Mouse (Mus musculus) forebrain, embryonic 10.5 days (tissue): Measurements from ENCODE around the gene Nme3. TPM values are rescaled to one million over a fixed set of nuclear protein-coding genes. Genes with fewer than 3 reads are reported as not detected.
A peak's percentile ranks its signal among the peaks of the same experiment; 100 is the strongest.
"Not testable (repeated sequence)": the region's sequence is repeated elsewhere in the genome, so short reads cannot be mapped to it uniquely, and the experiment has no call there.

Source experiments
- DNase-seq: peaks from one replicate; pipeline ENCODE4 v3.0.0-alpha.2; 2017; ENCODE audit warnings: low spot score; ENCODE audit errors: extremely low spot score
- H3K27ac ChIP-seq: fragments of 300-500 bp; sonication (generic); 2 replicates; pipeline ENCODE4 v1.5.1; 2016; ENCODE audit warnings: mild to moderate bottlenecking
- H3K27me3 ChIP-seq: fragments of 300-500 bp; sonication (generic); 2 replicates; pipeline ENCODE4 v1.6.1; 2016; ENCODE audit warnings: mild to moderate bottlenecking; ENCODE audit not compliant: poor library complexity, severe bottlenecking
- H3K36me3 ChIP-seq: fragments of 300-500 bp; sonication (generic); replicated peaks from 2 replicates; pipeline ENCODE4 v1.6.1; 2016; ENCODE audit warnings: mild to moderate bottlenecking, moderate library complexity
- H3K4me1 ChIP-seq: fragments of 300-500 bp; sonication (generic); 2 replicates; pipeline ENCODE4 v1.6.1; 2016
- H3K4me3 ChIP-seq: fragments of 300-500 bp; sonication (generic); 2 replicates; pipeline ENCODE4 v1.5.1; 2016; ENCODE audit warnings: mild to moderate bottlenecking, moderate library complexity
- H3K9me3 ChIP-seq: fragments of 300-500 bp; sonication (generic); 2 replicates; pipeline ENCODE4 v1.6.1; 2016; ENCODE audit warnings: mild to moderate bottlenecking, moderate library complexity
- WGBS: fragments of 180-500 bp; shearing (Covaris S2); methylation state at CpG from one replicate; pipeline ENCODE4 v1.1.7; 2016; 5-methylcytosine and 5-hydroxymethylcytosine counted together
- polyA plus RNA-seq: library from polyadenylated mRNA; unstranded; fragments of >200 nt; fragmentation: Nextera tagmentation; extraction: Ambion mirVana; gene quantifications from 2 replicates; pipeline ENCODE4 v1.2.1, GENCODE M21; 2016

Nme3 gene
- polyA plus RNA-seq, 1 experiment from 2014 or later, result 50.1 TPM

DNA sequence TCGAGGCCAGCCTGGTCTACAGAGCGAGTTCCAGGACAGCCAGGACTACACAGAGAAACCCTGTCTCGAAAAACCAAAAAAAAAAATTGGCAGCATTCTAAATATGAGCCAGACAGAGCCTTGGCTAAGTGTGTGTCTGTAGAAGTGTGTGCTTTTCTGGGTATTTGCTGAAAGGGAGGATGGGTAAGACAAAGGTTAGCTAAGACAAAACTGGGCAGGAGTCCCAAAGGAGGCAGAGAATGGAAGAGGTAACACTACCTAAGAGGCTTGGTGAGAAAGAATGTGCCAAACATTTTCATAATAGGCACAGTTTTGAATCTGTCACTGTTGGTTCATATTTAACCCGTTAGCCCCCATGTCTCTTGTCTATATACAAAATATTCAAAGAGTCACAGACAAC, 36.1 kb downstream of the Nme3 start:
- peaks cover 44% of the 10 kb centered on the region for H3K36me3 ChIP-seq
- H3K27ac ChIP-seq, result no peak overlapping the region
- H3K27me3 ChIP-seq, result no peaks in the 10 kb centered on the region
- no peaks in the 10 kb centered on the region for H3K9me3 ChIP-seq
- H3K4me1 ChIP-seq, result peaks cover 21% of the 10 kb centered on the region
- H3K4me3 ChIP-seq, result no peak overlapping the region
- 92% methylated on average over 4 of the region's 4 CpGs for WGBS
- DNase-seq, result no peak

DNA sequence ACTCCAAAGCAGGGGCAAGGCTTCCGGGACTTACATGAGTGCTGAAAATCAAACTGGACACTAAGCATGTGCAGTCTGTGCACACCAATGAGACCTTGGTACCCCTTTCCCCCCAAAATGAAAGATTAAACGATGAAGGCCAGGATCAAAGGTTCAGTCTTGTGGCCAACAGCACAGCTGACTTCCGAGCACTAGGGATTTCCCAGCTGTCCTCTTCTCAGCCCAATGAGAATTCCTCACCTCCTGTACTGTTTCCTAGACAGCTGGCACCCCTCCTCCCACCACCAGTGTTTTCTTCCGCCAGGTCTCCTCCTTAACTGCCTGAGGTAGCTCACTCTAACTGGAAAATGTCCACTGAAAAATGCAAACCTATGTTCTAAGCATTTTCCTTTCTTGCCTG, 36.9 kb downstream of the Nme3 start:
- no peak overlapping the region for H3K4me3 ChIP-seq
- H3K4me1 ChIP-seq, result peaks cover 21% of the 10 kb centered on the region
- WGBS, result 89% methylated on average over 4 of the region's 4 CpGs
- no peak overlapping the region for H3K27ac ChIP-seq
- H3K27me3 ChIP-seq, result no peaks in the 10 kb centered on the region
- H3K36me3 ChIP-seq, result peaks cover 38% of the 10 kb centered on the region
- H3K9me3 ChIP-seq, result no peaks in the 10 kb centered on the region
- no peak for DNase-seq

DNA sequence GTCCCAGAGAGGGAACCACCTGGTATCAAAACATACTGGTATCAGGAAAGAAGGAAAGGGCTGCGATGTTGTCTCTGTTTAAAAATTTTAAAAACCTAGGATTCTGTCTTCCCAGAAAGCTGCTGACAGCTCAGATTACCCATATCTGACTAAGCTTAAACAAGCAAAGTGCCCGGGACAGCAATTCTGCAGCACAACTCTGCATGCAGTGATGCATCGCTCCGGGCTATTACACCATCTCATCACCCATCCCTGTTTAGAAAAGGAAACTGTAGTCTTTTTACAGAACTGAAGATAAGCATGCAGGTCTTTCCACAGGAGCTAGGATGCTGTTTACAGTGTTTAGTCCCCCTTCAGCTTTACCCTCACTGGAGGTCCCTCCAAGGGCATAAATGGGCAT, 38.6 kb downstream of the Nme3 start:
- no peak for DNase-seq
- H3K36me3 ChIP-seq, result peaks cover 26% of the 10 kb centered on the region
- 91% methylated on average over 4 of the region's 4 CpGs for WGBS
- H3K27me3 ChIP-seq, result no peaks in the 10 kb centered on the region
- H3K9me3 ChIP-seq, result no peaks in the 10 kb centered on the region
- H3K4me1 ChIP-seq, result peaks cover 21% of the 10 kb centered on the region
- H3K27ac ChIP-seq, result no peak overlapping the region
- H3K4me3 ChIP-seq, result peak overlapping the region; percentile 96

DNA sequence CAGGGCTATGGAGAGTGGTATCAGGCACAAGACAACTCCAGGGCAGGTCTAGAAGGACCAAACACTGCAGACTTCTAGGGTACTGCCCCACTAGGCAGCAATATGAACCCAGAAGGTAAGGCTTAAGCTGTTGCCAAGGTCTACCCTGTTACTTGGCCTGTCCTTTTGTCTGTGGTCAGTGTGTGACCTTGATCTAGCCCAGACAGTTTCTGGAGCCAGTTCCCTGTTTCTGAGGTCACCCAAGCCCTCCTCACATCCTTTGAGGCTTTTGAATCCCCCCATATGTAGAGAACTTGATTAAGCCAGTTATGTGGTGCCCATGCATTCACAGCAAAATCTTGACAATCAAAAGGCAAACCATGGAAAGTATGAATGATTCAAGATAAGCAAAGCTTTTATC, 39.4 kb downstream of the Nme3 start:
- peaks cover 31% of the 10 kb centered on the region for H3K36me3 ChIP-seq
- DNase-seq, result no peak
- H3K27ac ChIP-seq, result no peak overlapping the region
- H3K4me1 ChIP-seq, result peaks cover 21% of the 10 kb centered on the region
- peak overlapping the region; percentile 96 for H3K4me3 ChIP-seq
- no peaks in the 10 kb centered on the region for H3K27me3 ChIP-seq
- H3K9me3 ChIP-seq, result no peaks in the 10 kb centered on the region

DNA sequence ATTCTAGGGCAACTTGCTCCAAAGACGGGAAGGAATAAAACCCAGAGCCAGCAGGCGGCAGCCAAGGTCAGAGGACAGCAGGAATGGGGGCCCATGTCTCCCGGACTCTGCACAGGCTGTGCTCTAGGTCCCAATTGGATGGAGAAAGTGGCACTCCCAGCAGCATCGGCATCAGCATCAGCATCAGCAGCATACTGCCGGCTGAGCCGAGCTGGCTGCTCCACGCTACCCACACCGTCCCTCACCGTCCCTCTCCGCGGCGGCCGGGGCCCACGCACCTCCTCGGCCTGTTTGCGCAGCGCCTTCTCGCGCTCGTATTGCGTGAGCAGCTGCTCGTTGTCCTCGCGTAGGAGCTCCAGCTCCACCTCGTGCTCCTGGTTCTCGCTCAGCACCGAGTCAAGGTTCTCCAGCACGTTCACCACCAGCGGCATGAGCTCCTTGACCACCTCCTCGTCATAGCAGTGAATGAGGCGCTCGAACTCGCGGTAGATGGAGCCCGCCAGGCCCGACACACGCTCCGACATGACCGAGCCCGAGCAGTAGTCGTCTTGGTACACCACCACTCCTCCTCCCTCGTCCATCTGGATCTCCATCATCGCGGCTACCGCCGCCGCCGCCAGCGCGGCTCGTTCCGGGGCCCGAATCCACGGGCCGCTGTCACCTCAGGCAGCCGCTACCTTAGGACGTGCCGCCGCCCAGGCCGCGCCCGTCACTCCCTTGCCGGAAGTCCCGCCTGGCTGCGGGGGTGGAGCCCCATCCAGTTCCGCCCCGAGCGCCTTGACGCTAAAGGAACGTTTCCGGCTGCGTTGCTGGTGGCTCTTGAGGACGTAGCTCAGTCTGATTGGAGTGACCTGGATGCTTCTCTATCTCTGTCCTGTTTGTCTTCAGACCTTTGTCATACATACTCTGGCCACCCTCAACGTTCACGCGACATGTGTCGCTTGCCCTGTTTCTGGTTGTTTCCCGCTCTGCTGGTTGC, 40.2 kb downstream of the Nme3 start, which contains the start of gene Mapk8ip3:
Gene Mapk8ip3 (minus strand): TSS at position 719 of the 979 bp plus-strand sequence.
- Histone ChIP-seq H3K9me3 (no peaks in the 10 kb centered on the region), H3K4me3 (peak within 1 kb of the TSS; percentile 96), H3K27ac (peak within 1 kb of the TSS; percentile 90), H3K36me3 (peaks cover 32% of the 10 kb centered on the region), H3K27me3 (no peaks in the 10 kb centered on the region), H3K4me1 (peaks cover 21% of the 10 kb centered on the region)
- peak; percentile 94 for DNase-seq
- under 1% methylated on average over 78 of the region's 78 CpGs for WGBS

DNA sequence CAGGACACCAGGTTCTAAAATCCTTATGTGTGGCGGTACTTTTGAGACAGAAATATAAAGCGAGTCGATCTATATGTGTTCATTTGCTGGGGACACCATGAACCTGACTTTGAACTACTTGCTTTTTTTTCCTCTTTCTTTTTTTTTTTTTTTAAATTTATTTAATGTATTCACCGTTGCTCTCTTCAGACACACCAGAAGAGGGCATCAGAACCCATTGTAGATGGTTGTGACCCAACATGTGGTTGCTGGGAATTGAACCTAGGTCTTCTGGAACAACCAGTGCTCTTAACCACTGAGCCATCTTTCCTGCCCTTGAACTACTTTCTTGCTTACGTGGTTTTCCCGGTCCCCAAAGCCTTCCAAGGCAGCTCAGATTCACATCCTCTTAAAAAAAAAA, 41.0 kb downstream of the Nme3 start:
- no peak for DNase-seq

DNA sequence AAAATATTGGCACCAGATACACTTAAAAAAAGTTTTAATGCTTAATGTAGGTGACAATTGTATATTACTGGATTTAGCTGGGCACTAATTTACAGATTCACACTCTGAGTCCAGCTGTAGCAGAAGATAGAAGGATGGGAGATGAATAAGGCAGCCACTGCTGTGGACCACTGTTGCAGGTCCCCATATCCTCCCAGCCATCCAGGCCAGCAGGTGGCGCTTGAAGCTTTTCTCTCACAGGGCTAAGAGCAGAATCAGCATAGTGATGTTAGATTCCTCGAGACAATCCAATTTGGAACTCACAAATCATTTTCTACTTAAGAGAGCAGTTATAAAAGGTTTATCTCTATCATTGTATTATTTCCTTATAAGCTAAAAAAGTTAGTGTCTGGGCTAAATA, 46.2 kb downstream of the Nme3 start:
- H3K36me3 ChIP-seq, result peaks cover 72% of the 10 kb centered on the region
- DNase-seq, H3K4me1 ChIP-seq, H3K27me3 ChIP-seq, H3K27ac ChIP-seq, H3K9me3 ChIP-seq, H3K4me3 ChIP-seq: not testable (repeated sequence)
- WGBS, result 38% methylated on average over 2 of the region's 2 CpGs

More for the DNA sequence above, 41.0 kb downstream of the Nme3 start:
- Histone ChIP-seq H3K27me3 (no peaks in the 10 kb centered on the region), H3K9me3 (no peaks in the 10 kb centered on the region), H3K27ac (peak overlapping the region; percentile 90), H3K4me3 (peak overlapping the region; percentile 96), H3K36me3 (peaks cover 34% of the 10 kb centered on the region), H3K4me1 (peaks cover 21% of the 10 kb centered on the region)
- 43% methylated on average over 6 of the region's 6 CpGs for WGBS

DNA sequence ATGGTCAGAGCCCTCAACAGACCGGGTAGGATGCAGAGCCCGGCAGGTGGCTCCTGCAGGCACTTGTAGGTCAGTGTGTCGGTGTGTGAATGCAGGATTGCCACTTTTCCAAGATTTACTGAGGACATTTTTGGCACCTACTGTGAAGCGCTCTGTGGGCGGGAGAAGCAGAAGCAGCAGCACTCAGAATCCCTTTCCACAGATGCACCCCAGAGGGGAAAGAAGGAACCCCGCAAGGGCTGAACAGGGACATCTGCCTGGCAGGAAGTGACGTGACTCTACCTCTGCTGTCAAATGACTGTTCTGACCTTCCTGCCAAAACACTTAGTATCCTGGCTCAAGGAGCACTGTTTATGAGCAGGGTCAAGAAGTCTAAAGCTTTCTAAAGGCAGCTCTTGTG, 46.7 kb downstream of the Nme3 start:
- Histone ChIP-seq H3K4me1 (no peaks in the 10 kb centered on the region), H3K27me3 (no peaks in the 10 kb centered on the region), H3K4me3 (no peak overlapping the region), H3K9me3 (no peaks in the 10 kb centered on the region), H3K27ac (no peak overlapping the region), H3K36me3 (peaks cover 78% of the 10 kb centered on the region)
- 91% methylated on average over 7 of the region's 7 CpGs for WGBS
- no peak for DNase-seq

DNA sequence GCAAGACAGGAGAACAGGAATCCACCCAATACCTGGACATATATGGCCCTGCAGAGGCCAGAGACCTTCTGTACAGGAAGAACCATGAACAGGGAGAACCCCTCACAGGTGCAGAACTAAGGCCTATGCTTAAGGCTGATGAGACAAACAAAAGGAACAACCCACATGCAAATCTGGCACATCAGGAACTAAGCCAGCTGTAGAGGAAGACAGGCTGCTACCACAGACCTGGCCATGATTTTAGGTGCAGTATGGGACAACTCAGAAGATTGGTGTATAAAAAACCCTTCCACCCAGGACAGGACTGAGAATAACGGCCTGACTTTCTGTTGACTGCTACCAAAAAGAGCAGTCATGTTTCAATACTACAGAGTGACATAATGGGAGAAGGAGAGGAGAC, 47.3 kb downstream of the Nme3 start:
- not testable (repeated sequence) for H3K4me3 ChIP-seq, H3K4me1 ChIP-seq, H3K9me3 ChIP-seq, H3K27me3 ChIP-seq, DNase-seq, H3K27ac ChIP-seq
- peaks cover 84% of the 10 kb centered on the region for H3K36me3 ChIP-seq
- 78% methylated on average over 1 of the region's 1 CpGs for WGBS

Other genes starting within 250 kb of the Nme3 start
- 25.9 and 27.1 TPM in 2 replicates for gene Slc9a3r2, start 246.2 kb upstream of the Nme3 start, polyA plus RNA-seq
- gene Npw, start 238.0 kb upstream of the Nme3 start, polyA plus RNA-seq, result not detected in 2 replicates
- 27.5 and 30.6 TPM in 2 replicates for gene Zfp598, start 226.8 kb upstream of the Nme3 start, polyA plus RNA-seq
- 9.7 and 11.0 TPM in 2 replicates for gene Syngr3, start 206.5 kb upstream of the Nme3 start, polyA plus RNA-seq
- 57.7 and 60.3 TPM in 2 replicates for gene Gfer, start 200.3 kb upstream of the Nme3 start, polyA plus RNA-seq
- 0.79 and 1.0 TPM in 2 replicates for gene Noxo1, start 200.3 kb upstream of the Nme3 start, polyA plus RNA-seq
- 162 and 167 TPM in 2 replicates for gene Tbl3, start 188.8 kb upstream of the Nme3 start, polyA plus RNA-seq
- gene Rnf151, start 178.4 kb upstream of the Nme3 start, polyA plus RNA-seq, result 0.43 and 0.69 TPM in 2 replicates
- gene Rps2, start 178.4 kb upstream of the Nme3 start, polyA plus RNA-seq, result 1,888 and 1,960 TPM in 2 replicates
- 190 and 194 TPM in 2 replicates for gene Ndufb10, start 172.0 kb upstream of the Nme3 start, polyA plus RNA-seq
- not detected in 2 replicates for gene Rpl3l, start 168.7 kb upstream of the Nme3 start, polyA plus RNA-seq
- 22.2 and 22.8 TPM in 2 replicates for gene Msrb1, start 159.9 kb upstream of the Nme3 start, polyA plus RNA-seq
- gene Hs3st6, start 143.5 kb upstream of the Nme3 start, polyA plus RNA-seq, result 0.50 and 0.68 TPM in 2 replicates
- 0.09 TPM in 1 of 2 replicates, not detected in the other for gene Meiob, start 92.2 kb upstream of the Nme3 start, polyA plus RNA-seq
- 24.5 and 26.4 TPM in 2 replicates for gene Hagh, start 56.4 kb upstream of the Nme3 start, polyA plus RNA-seq
- gene Fahd1, start 46.1 kb upstream of the Nme3 start, polyA plus RNA-seq, result 16.6 and 19.0 TPM in 2 replicates
- gene Igfals, start 30.5 kb upstream of the Nme3 start, polyA plus RNA-seq, result 0.17 and 0.36 TPM in 2 replicates
- 81.3 and 82.5 TPM in 2 replicates for gene Nubp2, start 10.2 kb upstream of the Nme3 start, polyA plus RNA-seq
- gene Spsb3, start 9.9 kb upstream of the Nme3 start, polyA plus RNA-seq, result 42.8 and 45.3 TPM in 2 replicates
- 30.3 and 30.4 TPM in 2 replicates for gene Eme2, start 1.4 kb upstream of the Nme3 start, polyA plus RNA-seq
- 100 and 103 TPM in 2 replicates for gene Mrps34, start 1.4 kb upstream of the Nme3 start, polyA plus RNA-seq
- 36.2 and 37.3 TPM in 2 replicates for gene Mapk8ip3, start 40.5 kb downstream of the Nme3 start, polyA plus RNA-seq
- gene Jpt2, start 64.2 kb downstream of the Nme3 start, polyA plus RNA-seq, result 502 and 521 TPM in 2 replicates
- 8.1 and 8.4 TPM in 2 replicates for gene Cramp1l, start 119.3 kb downstream of the Nme3 start, polyA plus RNA-seq
- gene Ift140, start 119.6 kb downstream of the Nme3 start, polyA plus RNA-seq, result 27.0 and 27.4 TPM in 2 replicates
- gene Tmem204, start 187.1 kb downstream of the Nme3 start, polyA plus RNA-seq, result 10.9 and 11.5 TPM in 2 replicates
- 54.6 TPM in 2 replicates for gene Telo2, start 219.5 kb downstream of the Nme3 start, polyA plus RNA-seq
- gene Ptx4, start 224.3 kb downstream of the Nme3 start, polyA plus RNA-seq, result 0.30 TPM in 1 of 2 replicates, not detected in the other
- 24.3 and 24.7 TPM in 2 replicates for gene Clcn7, start 236.9 kb downstream of the Nme3 start, polyA plus RNA-seq